Mouse (Mus musculus) lung, adult 2 months (tissue): ENCODE measurements around the gene Sh3kbp1.

Experiments used
- CTCF ChIP-seq: fragments of 200-500 bp; IDR thresholded peaks from 2 replicates; pipeline ENCODE4 v1.5.1; 2011; ENCODE audit warnings: mild to moderate bottlenecking, low read length, control low read depth; ENCODE audit not compliant: insufficient read depth
- POLR2A ChIP-seq: fragments of 200-500 bp; IDR thresholded peaks from 2 replicates; pipeline ENCODE4 v1.6.1; 2011; ENCODE audit warnings: low read depth, mild to moderate bottlenecking, control low read depth, low read length, borderline replicate concordance; ENCODE audit errors: extremely low read depth

- TF ChIP-seq CTCF (no peak), POLR2A (no peak)
These were observed 168.5 kb downstream of the Sh3kbp1 start for GRCm38 (mm10) chrX:159795603-159796002.
